Mouse (Mus musculus) heart, adult 11 months (tissue): ENCODE data around the gene Rpl32.
A peak's percentile ranks its signal among the peaks of the same experiment; 100 is the strongest.

Experiments used
- DNase-seq: peaks from one replicate; pipeline ENCODE4 v3.0.0; 2022

Gene Rpl32

DNA sequence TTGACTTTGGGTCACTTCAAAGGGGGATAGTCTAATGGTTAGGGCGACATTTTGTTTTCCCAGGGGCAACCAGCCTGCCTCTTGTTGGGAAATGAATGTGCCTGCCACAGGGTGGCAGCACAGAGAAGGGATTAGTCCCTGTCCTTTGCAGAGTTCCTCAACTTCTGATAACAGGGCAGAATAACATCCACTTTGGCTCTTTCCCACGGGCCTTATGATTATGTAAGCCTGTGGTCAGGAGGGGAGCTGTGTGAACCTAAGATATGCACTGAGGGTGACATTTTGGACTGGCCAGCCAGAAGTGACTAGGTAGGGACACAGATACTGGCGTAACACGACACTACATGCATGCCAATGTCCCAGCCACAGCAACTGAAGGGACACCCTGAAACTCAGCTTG is 5.6 kb upstream of the Rpl32 start:
- peak; percentile 98 for DNase-seq

DNA sequence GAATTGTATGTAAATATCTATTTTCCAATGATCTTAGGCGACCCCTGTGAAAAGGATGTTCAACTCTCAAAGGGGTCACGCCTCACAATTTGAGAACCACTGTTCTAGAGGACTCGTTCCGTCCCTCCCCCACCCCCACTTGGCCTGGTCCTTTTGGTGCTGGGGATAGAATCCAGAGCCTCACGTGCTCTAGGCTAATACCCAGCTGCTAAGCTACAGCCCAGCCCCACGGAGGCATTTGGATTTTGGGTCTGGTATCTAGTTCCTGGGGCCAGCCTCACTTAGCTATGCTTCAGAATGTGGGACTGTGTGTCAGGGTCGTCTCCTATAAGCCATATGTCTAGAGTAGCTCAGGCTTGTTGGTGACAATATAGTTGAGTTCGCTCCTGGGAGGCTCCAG is 3.1 kb upstream of the Rpl32 start:
- DNase-seq = no peak

GRCm38 (mm10) chr6:115808196-115808487 is 405 bp downstream of the Rpl32 start:
- peak; percentile 92 for DNase-seq

DNA sequence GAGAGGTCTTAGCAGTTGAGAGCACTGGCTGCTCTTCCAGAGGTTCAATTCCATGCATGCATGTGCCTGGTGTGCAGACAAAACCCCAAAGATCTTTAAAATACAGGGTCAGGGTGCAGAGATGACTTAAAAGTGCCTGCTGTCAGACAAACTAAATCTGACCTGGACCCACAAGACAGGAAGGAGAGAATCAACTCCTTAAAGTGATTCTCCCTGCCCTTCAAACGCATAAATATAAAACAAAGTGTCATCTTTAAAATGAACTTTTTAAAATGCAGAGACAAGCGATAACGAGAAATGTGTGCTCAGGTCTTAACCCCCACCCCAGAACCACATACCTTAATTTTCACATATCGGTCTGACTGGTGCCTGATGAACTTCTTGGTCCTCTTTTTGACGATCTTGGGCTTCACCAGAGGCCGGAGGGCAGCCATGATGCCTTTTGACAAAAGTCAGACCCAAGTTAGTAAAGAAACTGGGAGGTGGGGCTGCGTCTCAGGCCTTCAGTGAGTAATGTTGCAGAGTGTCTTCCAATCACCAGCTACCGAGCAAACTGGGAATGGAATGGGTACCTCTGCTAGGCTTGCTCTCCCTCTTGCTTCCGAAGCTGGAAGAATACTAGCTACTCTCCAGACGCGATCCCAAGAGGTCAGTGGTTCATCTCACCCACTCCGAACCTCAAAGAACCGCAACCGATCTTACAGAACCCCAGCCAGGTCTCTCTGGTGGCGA is 917 bp downstream of the Rpl32 start:
- DNase-seq = no peak

- no peak for DNase-seq
Observed at GRCm38 (mm10) chr6:115804432-115805192, 3.9 kb downstream of the Rpl32 start.

DNA sequence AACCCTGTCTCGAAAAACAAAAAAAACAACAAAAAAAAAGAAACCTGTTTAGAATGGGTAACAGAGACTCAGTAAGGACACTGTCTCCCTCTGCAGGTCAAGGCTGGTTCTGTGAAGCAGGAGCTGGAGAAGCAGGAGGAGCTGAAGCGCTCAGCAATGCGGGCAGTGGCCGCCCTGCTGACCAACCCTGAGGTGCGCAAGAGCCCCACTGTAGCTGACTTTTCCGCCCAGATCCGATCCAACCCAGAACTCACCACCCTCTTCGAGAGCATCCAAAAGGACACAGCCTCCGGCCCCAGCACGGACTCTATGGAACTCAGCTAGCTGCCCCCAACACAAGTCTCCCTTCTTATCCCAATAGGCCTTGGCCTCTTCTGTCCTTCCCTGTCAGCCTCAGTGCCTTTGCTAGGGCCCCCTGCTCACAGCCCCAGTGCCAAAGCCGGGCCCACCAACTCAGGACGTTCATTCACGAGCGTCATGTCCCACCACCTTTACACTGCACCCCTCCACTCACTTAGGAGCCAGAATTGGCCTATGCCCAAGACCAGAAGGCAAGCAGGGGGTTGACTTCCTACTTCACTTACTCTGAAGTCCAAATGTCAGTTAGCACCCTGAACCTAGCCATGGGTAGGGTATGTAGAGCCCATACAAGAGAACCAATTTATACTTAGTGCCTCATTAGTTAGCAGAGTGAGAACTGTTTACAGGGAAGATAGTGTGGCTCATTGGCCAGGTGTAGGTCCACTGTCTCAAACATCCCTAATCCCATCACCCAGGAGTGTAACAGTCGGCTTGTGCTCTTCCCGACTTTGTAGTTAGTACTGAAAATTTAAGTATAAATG is 4.8 kb downstream of the Rpl32 start:
- peak; percentile 95 for DNase-seq

DNA sequence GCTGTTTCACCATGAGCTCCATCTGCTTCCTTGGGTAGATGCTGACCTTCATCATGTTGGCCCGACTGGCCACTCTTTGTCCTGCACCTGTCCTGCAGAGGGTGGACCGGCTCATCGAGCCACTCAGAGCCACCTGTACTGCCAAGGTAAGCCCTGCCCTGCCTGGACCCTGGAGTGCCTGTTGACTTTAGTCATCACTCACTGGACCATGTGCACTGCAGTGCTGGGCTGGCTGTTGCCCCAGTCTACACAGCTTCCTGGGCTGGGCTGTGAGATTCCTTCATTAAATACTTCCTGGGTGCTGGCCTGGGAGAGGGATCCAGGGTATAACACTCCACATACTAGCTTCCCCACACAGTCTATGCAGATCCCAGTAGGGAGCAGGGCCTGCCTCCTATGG is 6.7 kb downstream of the Rpl32 start:
- DNase-seq = no peak

DNA sequence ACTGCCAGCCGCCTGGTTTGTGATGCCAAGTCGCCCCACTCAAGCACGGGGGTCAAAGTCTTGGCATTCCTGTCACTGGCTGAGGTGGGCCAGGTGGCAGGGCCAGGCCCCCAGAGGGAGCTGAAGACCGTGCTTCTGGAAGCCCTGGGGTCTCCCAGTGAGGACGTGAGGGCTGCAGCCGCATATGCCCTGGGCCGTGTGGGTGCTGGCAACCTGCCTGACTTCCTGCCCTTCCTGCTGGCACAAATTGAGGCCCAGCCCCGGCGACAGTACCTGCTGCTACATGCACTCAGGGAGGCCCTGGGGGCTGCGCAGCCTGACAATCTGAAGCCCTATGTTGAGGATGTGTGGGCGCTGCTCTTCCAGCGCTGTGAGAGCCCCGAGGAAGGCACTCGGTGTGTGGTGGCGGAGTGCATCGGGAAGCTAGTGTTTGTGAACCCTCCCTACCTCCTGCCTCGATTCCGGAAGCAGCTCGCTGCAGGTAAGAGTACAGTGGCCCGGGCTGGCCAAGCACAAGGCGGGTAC is 15.8 kb downstream of the Rpl32 start:
- DNase-seq = peak; percentile 93

DNA sequence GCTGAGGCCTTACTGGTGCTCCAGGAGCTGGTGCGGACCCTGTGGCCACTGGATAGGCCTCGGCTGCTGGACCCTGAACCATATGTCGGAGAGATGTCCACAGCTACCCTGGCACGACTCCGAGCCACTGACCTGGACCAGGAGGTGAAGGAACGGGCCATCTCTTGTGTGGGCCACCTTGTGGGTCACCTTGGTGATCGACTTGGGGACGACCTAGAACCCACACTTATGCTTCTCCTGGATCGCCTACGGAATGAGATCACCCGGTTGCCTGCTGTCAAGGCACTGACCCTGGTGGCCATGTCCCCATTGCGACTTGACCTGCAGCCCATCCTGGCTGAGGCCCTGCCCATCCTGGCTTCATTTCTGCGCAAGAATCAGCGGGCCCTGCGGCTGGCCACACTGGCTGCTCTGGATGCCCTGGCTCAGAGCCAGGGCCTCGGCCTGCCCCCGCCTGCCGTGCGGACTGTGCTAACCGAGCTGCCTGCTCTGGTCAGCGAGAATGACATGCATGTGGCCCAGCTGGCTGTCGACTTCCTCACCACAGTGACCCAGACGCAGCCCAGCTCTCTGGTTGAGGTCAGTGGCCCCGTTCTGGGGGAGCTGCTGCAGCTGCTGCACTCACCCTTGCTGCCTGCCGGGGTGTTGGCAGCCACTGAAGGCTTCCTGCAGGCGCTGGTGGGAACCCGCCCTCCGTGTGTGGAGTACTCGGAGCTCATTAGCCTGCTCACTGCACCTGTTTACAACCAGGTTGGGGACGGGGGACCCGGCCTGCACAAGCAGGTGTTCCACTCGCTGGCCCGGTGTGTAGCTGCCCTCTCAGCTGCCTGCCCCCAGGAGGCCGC is 16.5 kb downstream of the Rpl32 start:
- peak; percentile 97 for DNase-seq

- DNase-seq = peak; percentile 96
Observed at GRCm38 (mm10) chr6:115791016-115791415, 17.5 kb downstream of the Rpl32 start.

DNA sequence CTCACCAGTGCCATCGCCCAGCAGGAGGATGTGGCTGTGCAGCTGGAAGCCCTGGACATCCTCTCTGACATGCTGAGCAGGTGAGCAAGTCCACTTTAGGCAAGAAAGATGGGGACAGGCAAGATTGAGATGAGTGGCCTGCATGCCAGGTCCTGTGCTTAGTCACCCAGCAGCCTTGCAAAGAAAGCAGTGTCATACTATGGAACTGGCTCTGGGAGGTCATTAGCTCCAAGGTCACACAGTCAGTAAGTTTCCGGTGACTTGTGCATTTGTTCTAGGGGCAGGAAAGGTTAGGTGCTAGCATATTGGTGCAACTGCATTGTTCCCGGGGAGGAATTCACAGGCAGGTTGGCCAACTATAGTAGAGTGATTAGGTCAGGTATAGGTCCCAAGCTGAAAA is 25.8 kb downstream of the Rpl32 start:
- no peak for DNase-seq

DNA sequence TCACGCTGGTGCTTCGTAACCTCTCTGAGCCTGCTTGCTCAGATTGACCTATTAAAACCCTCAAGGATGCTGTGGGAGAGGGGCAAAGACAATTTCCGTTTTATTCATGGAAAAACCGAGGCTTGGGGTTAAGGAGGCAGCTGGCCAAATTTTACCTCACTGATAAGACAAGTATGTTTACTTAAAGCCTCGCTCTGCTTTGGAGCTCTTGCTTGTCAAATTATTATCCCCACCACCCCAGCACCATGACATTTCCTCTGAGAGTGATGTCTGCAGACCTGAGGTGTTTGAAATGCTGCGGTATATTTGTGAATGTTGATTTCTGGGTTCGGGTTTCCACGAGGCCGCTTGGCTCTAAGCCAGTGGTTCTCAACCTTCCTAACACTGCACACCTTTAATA is 32.2 kb downstream of the Rpl32 start:
- DNase-seq = no peak

GRCm38 (mm10) chr6:115775838-115776237 is 32.7 kb downstream of the Rpl32 start:
- peak; percentile 97 for DNase-seq

DNA sequence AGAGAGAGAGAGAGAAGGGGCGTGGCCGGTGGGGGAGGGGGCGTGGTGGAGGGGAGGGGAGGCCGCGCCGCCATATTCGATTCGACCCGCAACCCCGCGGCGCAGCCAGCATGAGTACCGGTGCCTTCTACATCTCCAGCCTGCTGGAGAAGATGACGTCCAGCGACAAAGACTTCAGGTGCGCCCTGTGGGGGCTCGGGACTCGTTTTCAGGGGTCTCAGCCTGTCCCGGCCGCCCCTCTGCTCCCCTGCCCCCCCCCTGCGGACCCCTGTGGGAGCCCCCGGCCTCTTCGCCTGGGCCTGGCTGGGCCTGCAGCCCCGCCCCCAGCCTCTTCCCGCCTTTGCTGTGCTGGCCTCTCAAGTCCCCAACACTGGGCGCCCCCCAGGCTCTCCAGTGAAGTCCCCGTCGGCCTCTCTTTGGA is 34.0 kb downstream of the Rpl32 start, which contains the start of gene Cand2:
Gene Cand2 (plus strand): TSS at position 38 of the 421 bp plus-strand sequence.
- DNase-seq = peak; percentile 94

- no peak for DNase-seq
Observed at GRCm38 (mm10) chr6:115773966-115774413, 34.6 kb downstream of the Rpl32 start.

GRCm38 (mm10) chr6:115772604-115773003 is 35.9 kb downstream of the Rpl32 start:
- no peak for DNase-seq

GRCm38 (mm10) chr6:115772201-115772600 is 36.3 kb downstream of the Rpl32 start:
- no peak for DNase-seq

- no peak for DNase-seq
Observed at GRCm38 (mm10) chr6:115770852-115771251, 37.7 kb downstream of the Rpl32 start.

DNA sequence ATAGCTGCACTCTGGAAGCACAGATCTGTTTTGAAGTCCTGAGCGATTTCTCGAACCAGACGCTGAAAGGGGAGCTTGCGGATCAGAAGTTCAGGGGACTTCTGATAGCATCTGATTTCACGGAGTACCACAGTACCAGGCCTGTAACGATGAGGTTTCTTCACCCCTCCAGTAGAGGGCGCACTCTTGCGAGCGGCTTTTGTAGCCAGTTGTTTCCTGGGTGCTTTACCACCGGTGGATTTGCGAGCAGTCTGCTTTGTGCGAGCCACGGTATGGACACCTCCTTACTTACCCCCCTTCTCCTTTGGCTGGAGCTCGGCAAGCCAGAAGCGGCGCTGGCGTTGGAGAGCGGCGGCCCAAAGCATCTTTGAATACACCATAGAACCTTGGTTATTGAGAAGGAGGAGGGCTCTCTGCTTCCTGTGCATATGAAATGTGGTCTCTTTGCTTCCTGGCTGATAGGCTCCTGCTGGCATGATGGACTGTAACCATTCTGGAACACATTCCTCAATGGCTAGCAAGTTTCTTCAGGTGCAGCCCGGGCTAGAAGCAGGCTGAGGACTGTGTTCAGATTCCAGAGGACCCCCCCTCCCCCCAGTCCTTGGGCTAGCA is 38.4 kb downstream of the Rpl32 start:
- no peak for DNase-seq

DNA sequence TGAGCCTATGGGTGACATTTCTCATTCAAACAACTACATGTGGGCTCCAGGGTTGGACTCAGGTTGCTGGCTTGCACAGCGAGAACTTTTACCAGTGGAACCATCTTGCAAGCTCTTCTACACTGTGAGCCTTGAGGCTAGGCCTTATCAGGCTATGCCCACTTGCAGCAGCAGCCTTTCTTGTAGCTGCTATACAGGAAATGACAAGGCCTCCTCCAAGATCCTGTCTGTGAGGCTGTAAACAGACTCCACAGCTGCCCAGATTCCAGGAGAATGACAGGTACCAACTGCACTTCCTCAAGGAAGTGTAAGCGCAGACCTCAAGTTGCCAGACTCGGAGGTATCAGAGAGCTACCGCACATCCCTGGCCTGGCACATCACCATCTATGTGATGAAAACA is 40.3 kb downstream of the Rpl32 start:
- peak; percentile 90 for DNase-seq

- no peak for DNase-seq
Observed at GRCm38 (mm10) chr6:115767357-115767756, 41.2 kb downstream of the Rpl32 start.

DNA sequence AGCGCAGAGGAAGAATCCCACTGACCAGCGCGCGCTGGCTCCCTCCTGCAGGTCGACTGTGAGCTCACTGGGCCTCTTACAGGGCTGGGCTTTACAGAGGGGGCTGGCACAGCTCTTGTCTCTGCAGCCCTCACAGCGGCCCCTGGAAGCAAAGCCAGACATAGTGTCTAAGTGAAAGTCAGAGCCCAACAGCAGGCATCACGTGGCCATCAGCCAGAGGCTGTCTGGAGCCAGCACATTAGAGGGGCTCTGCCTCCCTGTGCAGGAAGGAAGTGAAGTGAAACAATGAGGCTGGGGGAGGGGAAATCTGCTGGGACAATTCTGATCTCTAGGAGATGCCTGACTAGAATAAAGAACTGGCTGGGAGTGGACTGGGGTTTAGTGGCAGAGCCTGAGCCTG is 44.4 kb downstream of the Rpl32 start:
- DNase-seq = peak; percentile 98
